Mouse (Mus musculus): ENCODE data around the gene Ccr1. TPM values are rescaled to one million over a fixed set of nuclear protein-coding genes. Genes with fewer than 3 reads are reported as not detected.
"Not testable (repeated sequence)": the region's sequence is repeated elsewhere in the genome, so short reads cannot be mapped to it uniquely, and the experiment has no call there.

The Ccr1 gene
- polyA plus RNA-seq, 1 experiment, result 4.4 TPM

- Histone ChIP-seq H3K27me3 (ENCODE audit: control insufficient read depth, insufficient read depth, low read length) (no peaks in the 10 kb centered on the region), H3K27ac (ENCODE audit: insufficient read depth, low read length) (no peak within 1 kb of the TSS), H3K36me3 (ENCODE audit: control insufficient read depth, insufficient read depth, low read length) (no peaks in the 10 kb centered on the region), H3K4me3 (ENCODE audit: extremely low read depth, insufficient read depth, insufficient read length) (no peak within 1 kb of the TSS), H3K4me1 (ENCODE audit: control insufficient read depth, insufficient read depth, insufficient read length) (peaks cover 3% of the 10 kb centered on the region)
- WGBS, result 82% methylated on average over 1 of the region's 1 CpGs
- no peak for DNase-seq (ENCODE audit: low read depth in 1 of 2, low spot score in 2 of 2)
- no peak for TF ChIP-seq POLR2A (IDR thresholded peaks at IDR 0.05; ENCODE audit: low read depth, low read length)
- no peak for TF ChIP-seq CTCF (IDR thresholded peaks at IDR 0.05; ENCODE audit: extremely low read depth, insufficient read depth, insufficient read length, insufficient replicate concordance)
Measured at GRCm38 (mm10) chr9:123978308-123978707, 9.8 kb upstream of the Ccr1 start, which contains the start of gene Ccr1l1. Gene Ccr1l1, minus strand, starts transcription at chr9:123978408.

GRCm38 (mm10) chr9:123976876-123977663 is 8.6 kb upstream of the Ccr1 start:
- 82% methylated on average over 9 of the region's 9 CpGs for WGBS
- H3K4me1 ChIP-seq (ENCODE audit: control insufficient read depth, insufficient read depth, insufficient read length), result peaks cover 3% of the 10 kb centered on the region
- no peaks in the 10 kb centered on the region for H3K27me3 ChIP-seq (ENCODE audit: control insufficient read depth, insufficient read depth, low read length)
- no peak overlapping the region; the same call in 1 of the 2 replicates for H3K27ac ChIP-seq (ENCODE audit: insufficient read depth, low read length)
- no peak overlapping the region for H3K4me3 ChIP-seq (ENCODE audit: extremely low read depth, insufficient read depth, insufficient read length)
- H3K36me3 ChIP-seq (ENCODE audit: control insufficient read depth, insufficient read depth, low read length), result no peaks in the 10 kb centered on the region
- no peak for TF ChIP-seq CTCF (IDR thresholded peaks at IDR 0.05; ENCODE audit: extremely low read depth, insufficient read depth, insufficient read length, insufficient replicate concordance)
- no peak for TF ChIP-seq POLR2A (IDR thresholded peaks at IDR 0.05; ENCODE audit: low read depth, low read length)
- DNase-seq (ENCODE audit: low read depth in 1 of 2, low spot score in 2 of 2), result no peak

- Histone ChIP-seq H3K36me3 (ENCODE audit: control insufficient read depth, insufficient read depth, low read length) (no peaks in the 10 kb centered on the region), H3K4me1 (ENCODE audit: control insufficient read depth, insufficient read depth, insufficient read length) (peaks cover 3% of the 10 kb centered on the region), H3K4me3 (ENCODE audit: extremely low read depth, insufficient read depth, insufficient read length) (no peak overlapping the region), H3K27me3 (ENCODE audit: control insufficient read depth, insufficient read depth, low read length) (no peaks in the 10 kb centered on the region), H3K27ac (ENCODE audit: insufficient read depth, low read length) (no peak overlapping the region)
- 79% methylated on average over 2 of the region's 2 CpGs for WGBS
- no peak for TF ChIP-seq POLR2A (IDR thresholded peaks at IDR 0.05; ENCODE audit: low read depth, low read length)
- DNase-seq (ENCODE audit: low read depth in 1 of 2, low spot score in 2 of 2), result no peak
Measured at GRCm38 (mm10) chr9:123975630-123976029, 7.1 kb upstream of the Ccr1 start.

GRCm38 (mm10) chr9:123966858-123967495 is 1.5 kb downstream of the Ccr1 start:
- H3K27me3 ChIP-seq (ENCODE audit: control insufficient read depth, insufficient read depth, low read length); DNase-seq (ENCODE audit: low read depth in 1 of 2, low spot score in 2 of 2); H3K27ac ChIP-seq (ENCODE audit: insufficient read depth, low read length); H3K4me3 ChIP-seq (ENCODE audit: extremely low read depth, insufficient read depth, insufficient read length); H3K36me3 ChIP-seq (ENCODE audit: control insufficient read depth, insufficient read depth, low read length); H3K4me1 ChIP-seq (ENCODE audit: control insufficient read depth, insufficient read depth, insufficient read length): not testable (repeated sequence)
- 84% methylated on average over 1 of the region's 4 CpGs for WGBS

GRCm38 (mm10) chr9:123964776-123965175 is 3.7 kb downstream of the Ccr1 start:
- DNase-seq (ENCODE audit: low read depth in 1 of 2, low spot score in 2 of 2), result no peak
- Histone ChIP-seq H3K36me3 (ENCODE audit: control insufficient read depth, insufficient read depth, low read length) (no peaks in the 10 kb centered on the region), H3K27ac (ENCODE audit: insufficient read depth, low read length) (no peak overlapping the region), H3K27me3 (ENCODE audit: control insufficient read depth, insufficient read depth, low read length) (no peaks in the 10 kb centered on the region), H3K4me1 (ENCODE audit: control insufficient read depth, insufficient read depth, insufficient read length) (peaks cover 8% of the 10 kb centered on the region; the same call in 1 of the 2 replicates), H3K4me3 (ENCODE audit: extremely low read depth, insufficient read depth, insufficient read length) (no peak overlapping the region)
- 81% methylated on average over 3 of the region's 3 CpGs for WGBS
- TF ChIP-seq POLR2A (IDR thresholded peaks at IDR 0.05; ENCODE audit: low read depth, low read length), result no peak
- TF ChIP-seq CTCF (IDR thresholded peaks at IDR 0.05; ENCODE audit: extremely low read depth, insufficient read depth, insufficient read length, insufficient replicate concordance), result no peak

- Histone ChIP-seq H3K4me3 (ENCODE audit: extremely low read depth, insufficient read depth, insufficient read length) (no peak overlapping the region), H3K27me3 (ENCODE audit: control insufficient read depth, insufficient read depth, low read length) (no peaks in the 10 kb centered on the region), H3K36me3 (ENCODE audit: control insufficient read depth, insufficient read depth, low read length) (no peaks in the 10 kb centered on the region), H3K4me1 (ENCODE audit: control insufficient read depth, insufficient read depth, insufficient read length) (peaks cover 5% of the 10 kb centered on the region; the same call in 1 of the 2 replicates), H3K27ac (ENCODE audit: insufficient read depth, low read length) (no peak overlapping the region)
- TF ChIP-seq CTCF (IDR thresholded peaks at IDR 0.05; ENCODE audit: extremely low read depth, insufficient read depth, insufficient read length, insufficient replicate concordance), result no peak
- TF ChIP-seq POLR2A (IDR thresholded peaks at IDR 0.05; ENCODE audit: low read depth, low read length), result no peak
- no peak for DNase-seq (ENCODE audit: low read depth in 1 of 2, low spot score in 2 of 2)
- WGBS, result 83% methylated on average over 1 of the region's 1 CpGs
Measured at GRCm38 (mm10) chr9:123960161-123960560, 8.3 kb downstream of the Ccr1 start.

GRCm38 (mm10) chr9:123957911-123958413 is 10.5 kb downstream of the Ccr1 start:
- peak overlapping the region; percentile 12; the same call in 1 of the 2 replicates for H3K27ac ChIP-seq (ENCODE audit: insufficient read depth, low read length)
- H3K4me3 ChIP-seq (ENCODE audit: extremely low read depth, insufficient read depth, insufficient read length), result no peak overlapping the region
- no peak for TF ChIP-seq CTCF (IDR thresholded peaks at IDR 0.05; ENCODE audit: extremely low read depth, insufficient read depth, insufficient read length, insufficient replicate concordance)
- no peak for TF ChIP-seq POLR2A (IDR thresholded peaks at IDR 0.05; ENCODE audit: low read depth, low read length)
- peaks cover 11% of the 10 kb centered on the region for H3K4me1 ChIP-seq (ENCODE audit: control insufficient read depth, insufficient read depth, insufficient read length)
- 62% methylated on average over 3 of the region's 3 CpGs for WGBS
- DNase-seq (ENCODE audit: low read depth in 1 of 2, low spot score in 2 of 2), result no peak
- H3K36me3 ChIP-seq (ENCODE audit: control insufficient read depth, insufficient read depth, low read length), result no peaks in the 10 kb centered on the region
- no peaks in the 10 kb centered on the region for H3K27me3 ChIP-seq (ENCODE audit: control insufficient read depth, insufficient read depth, low read length)

All from spleen, adult 2 months (tissue).